Mouse (Mus musculus) layer of hippocampus, adult 9-10 months (tissue): ENCODE measurements around the gene Socs7.

Experiments
- DNase-seq: peaks from one replicate; pipeline ENCODE4 v3.0.0; 2022; ENCODE audit warnings: low spot score

Socs7 gene

DNA sequence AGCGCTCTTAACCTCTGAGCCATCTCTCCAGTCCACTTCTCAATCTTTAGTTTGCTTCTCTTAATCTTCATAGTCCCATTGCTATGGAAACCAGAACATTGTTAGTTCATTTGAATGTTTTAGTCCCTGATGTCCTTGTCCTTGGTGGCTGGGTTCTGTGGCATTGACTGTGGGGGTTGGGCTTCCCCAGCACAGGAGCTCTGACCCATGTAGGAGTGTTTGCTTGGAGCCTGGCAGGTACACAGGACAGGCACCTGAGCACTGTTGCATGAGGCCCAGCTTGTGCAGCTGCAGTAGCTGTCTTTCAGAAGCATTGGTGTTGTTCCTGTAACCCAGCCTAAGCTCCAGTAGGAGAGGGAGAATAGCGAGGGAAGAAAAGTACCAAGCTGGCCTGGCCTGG, 25.5 kb downstream of the Socs7 start:
- DNase-seq: no peak

DNA sequence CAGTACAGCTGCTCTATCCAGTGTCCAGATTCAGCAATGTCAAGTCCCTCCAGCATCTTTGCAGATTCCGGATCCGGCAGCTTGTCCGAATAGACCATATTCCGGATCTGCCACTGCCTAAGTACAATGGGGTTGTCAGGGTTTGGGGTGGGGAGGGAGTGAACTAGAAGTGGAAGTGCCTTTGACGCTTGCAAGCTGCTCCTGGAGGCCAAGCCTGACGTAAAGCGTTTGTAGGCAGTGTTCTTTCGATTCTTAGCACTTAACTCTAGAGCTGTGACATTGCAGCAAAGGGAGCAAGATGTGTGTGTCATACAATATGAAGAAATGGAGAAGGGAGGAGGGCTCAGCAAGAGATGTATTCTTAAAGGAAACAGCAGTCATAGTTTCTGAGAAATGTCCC, 26.8 kb downstream of the Socs7 start:
- DNase-seq: no peak

GRCm38 (mm10) chr11:97393658-97394057, 31.3 kb downstream of the Socs7 start:
- no peak for DNase-seq

- no peak for DNase-seq
These were observed 31.8 kb downstream of the Socs7 start for GRCm38 (mm10) chr11:97394146-97394545.

DNA sequence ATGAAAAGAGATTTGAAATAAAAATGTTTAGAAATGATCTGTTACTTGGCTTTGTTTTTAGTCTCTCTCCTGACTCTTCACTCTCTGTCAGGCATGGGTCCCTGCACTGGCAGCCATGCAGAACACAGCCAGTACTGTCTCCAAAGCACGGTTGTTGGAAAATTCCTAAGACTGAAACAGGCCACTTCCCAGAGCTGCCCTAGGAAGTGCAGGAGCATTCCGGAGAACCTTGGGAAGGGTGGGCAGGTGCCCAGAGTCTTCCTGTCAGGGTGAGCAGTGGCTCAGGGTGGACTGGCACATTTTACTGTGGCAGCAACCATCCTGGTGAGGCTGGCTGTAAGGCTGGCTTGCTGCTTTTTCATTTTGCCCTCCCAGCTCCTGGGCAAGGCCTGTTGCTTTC, 36.2 kb downstream of the Socs7 start:
- DNase-seq: no peak

DNA sequence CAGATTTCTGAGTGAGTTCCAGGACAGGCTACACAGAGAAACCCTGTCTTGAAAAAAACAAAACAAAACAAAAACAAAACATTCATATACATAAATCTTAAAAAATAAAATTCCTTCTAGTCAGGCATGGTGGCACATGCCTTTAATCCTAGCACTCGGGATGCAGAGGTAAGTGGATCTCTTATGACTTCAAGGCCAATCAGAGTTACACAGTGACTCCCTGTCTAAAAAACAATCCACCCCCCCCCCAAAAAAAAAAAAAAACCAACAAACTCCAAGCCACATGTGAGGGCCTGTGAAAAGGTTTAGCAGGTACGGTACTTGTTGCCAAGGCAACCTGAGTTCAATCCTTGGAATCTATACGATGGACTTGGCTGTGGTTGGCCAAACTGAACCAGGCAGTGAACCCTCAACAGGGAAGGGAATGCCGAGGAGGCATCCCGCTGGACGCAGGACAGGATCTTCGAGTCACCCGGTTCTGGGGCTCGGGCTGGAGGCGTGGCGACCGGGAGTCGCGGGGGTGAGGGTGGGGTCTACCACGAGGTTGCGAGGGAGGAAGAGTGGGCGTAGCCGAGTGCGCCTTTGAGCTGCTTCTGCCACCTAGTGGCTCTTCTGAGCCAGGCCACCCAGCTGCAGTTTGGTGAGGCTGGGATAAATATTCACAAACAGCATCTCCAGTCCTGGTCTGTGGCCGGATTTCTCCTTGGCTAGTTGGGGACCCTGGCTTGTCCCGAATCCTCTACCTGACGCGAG, 37.8 kb downstream of the Socs7 start:
- no peak for DNase-seq

DNA sequence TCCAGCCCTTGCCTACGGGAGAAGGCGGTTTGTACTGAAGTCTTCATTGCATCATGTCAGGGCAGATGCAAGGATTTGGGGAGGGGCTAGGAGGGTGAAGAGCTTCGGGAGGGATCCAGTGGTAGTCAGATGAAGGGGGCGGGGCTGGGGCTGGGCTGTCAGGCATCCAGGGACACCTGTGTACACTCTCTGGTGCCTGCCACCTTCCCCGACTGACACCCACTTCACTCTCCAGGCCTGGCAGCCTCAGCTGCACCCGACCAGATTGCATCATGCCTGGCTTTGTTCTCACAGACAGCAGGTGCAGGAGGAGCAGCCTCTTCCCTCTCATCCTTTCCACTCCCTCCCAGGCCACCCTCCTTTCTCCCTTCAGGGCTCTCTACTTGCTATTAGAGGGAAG, 38.7 kb downstream of the Socs7 start:
- no peak for DNase-seq

GRCm38 (mm10) chr11:97401686-97402435, 39.5 kb downstream of the Socs7 start:
- DNase-seq: no peak

- no peak for DNase-seq
These were observed 40.4 kb downstream of the Socs7 start for GRCm38 (mm10) chr11:97402746-97403145.

GRCm38 (mm10) chr11:97403614-97404183, 41.3 kb downstream of the Socs7 start:
- DNase-seq: no peak

DNA sequence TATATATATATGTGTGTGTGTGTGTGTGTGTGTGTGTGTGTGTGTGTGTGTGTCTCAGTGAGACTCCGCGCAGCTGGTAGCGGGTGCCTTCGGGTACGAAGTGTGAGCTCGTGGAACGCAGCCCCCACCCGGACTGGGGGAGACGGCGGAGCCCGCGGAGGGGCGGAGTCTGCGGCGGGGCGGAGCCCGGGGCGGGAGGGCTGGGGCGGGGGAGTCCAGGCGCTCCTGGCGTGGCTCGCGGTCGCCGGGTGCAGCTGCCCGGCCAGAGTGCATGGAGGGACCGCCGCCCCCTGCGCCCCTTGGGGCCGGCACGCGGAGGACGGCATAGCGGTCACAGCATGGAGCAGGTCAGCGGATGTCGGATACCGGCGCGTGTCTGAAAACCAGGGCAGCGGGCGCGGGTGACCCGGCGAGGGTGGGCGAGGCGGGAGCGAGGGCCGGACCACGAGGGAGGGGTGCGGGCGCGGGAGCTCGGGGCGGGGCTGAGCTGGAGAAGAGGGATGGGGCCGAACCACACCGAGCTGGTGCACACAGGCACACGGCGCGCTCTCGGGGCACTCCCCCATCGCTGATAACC, 41.9 kb downstream of the Socs7 start:
- no peak for DNase-seq

DNA sequence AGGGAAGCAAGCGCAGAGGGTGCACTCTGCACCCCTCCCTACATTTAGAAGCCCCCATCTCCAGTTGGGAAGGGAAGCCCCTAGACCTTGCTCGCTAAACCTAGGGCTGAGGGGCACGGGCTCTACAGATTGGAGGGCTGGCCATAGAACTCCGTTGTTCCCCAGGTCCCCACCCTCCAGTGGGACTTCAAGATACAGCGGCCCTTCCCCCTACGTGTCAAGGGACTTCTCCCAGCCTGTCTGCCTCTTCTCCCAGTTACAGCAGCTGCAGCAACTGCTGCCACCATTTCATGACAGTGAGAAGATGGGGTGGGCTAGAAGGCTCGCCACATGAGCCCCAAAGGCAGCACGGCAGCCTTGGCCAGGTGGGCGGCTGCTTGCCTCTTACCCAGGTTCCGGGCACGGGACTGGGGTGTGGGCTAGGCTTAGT, 42.4 kb downstream of the Socs7 start:
- no peak for DNase-seq

- DNase-seq: no peak
These were observed 44.0 kb downstream of the Socs7 start for GRCm38 (mm10) chr11:97406094-97406951.

GRCm38 (mm10) chr11:97407456-97407855, 45.1 kb downstream of the Socs7 start:
- DNase-seq: no peak

GRCm38 (mm10) chr11:97408171-97408570, 45.8 kb downstream of the Socs7 start:
- no peak for DNase-seq

- no peak for DNase-seq
These were observed 48.6 kb downstream of the Socs7 start for GRCm38 (mm10) chr11:97410958-97411357.

- no peak for DNase-seq
These were observed 49.8 kb downstream of the Socs7 start for GRCm38 (mm10) chr11:97412117-97412516.

DNA sequence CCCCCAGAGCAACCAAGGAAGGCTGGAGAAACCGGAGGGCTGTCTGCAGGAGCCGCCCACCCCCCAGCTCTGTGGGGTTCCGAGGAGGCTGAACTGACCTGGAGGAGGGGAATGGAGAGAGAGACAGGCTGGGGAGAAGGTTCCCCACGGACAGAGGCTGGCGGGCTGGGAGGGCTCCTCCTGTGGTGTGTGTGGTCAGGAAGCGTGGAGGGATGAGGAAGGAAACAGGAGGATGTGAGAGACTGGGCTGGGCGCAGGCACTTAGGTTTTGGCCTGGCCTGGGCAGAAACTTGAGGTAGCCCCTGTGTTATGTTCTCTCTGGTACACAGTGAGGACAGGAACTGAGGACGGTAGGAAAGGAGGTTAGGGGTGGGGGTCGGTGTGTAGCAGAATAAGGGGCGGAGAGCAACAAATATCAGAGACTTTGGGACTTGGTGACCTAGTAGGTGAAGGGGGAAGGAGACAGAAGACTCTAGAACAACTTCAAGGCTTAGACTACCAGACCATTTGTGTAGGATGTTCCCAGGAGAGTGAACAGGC, 50.5 kb downstream of the Socs7 start:
- DNase-seq: no peak

GRCm38 (mm10) chr11:97415330-97415711, 53.0 kb downstream of the Socs7 start, which contains the start of gene Arhgap23:
Gene Arhgap23, plus strand, starts transcription at chr11:97415533.
- DNase-seq: no peak

GRCm38 (mm10) chr11:97415712-97416636, 53.6 kb downstream of the Socs7 start:
- DNase-seq: no peak
